Mouse (Mus musculus) cerebellum, adult 2 months (tissue): ENCODE results near the gene 2610507B11Rik.

ENCODE experiments used
- CTCF ChIP-seq: fragments of 200-500 bp; IDR thresholded peaks from 2 replicates; pipeline ENCODE4 v1.5.1; 2011; ENCODE audit warnings: low read depth, mild to moderate bottlenecking, control low read depth, low read length, moderate library complexity, borderline replicate concordance; ENCODE audit not compliant: insufficient read depth
- POLR2A ChIP-seq: fragments of 200-500 bp; IDR thresholded peaks from 2 replicates; pipeline ENCODE4 v1.6.1; 2011; ENCODE audit warnings: low read length, control low read depth, borderline replicate concordance; ENCODE audit not compliant: insufficient read depth

GRCm38 (mm10) chr11:78324965-78325364 is 63.4 kb downstream of the 2610507B11Rik start:
- no peak for TF ChIP-seq CTCF
- no peak for TF ChIP-seq POLR2A
